Mouse (Mus musculus): ENCODE results near the gene Prss8. TPM values are rescaled to one million over a fixed set of nuclear protein-coding genes. Genes with fewer than 3 reads are reported as not detected.

The Prss8 gene
- 112 and 116 TPM in 2 replicates for polyA plus RNA-seq (2012; rRNA removed)

DNA sequence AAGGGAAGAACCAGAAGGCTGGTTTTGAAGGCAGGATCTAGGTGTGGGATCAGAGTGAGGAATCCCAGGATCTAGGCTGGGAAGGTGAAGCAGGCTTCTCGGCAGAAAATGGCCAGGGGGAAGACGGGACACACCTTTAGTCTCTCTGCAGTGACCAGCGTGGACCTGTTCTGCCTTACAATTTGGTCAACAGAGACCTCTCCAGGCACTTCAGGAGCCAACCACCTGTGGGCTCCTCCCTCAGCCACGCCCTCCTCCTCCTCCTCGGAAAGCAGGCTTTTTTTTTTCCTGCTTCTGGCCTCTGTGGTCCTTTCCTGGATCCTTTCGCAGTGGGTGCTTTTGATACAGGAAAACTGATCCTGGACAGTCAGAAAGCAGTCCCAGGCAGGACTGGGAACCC is at the start of gene Prss8:
TSS of gene Prss8 (minus strand) at position 182 of the 400 bp plus-strand sequence.

DNA sequence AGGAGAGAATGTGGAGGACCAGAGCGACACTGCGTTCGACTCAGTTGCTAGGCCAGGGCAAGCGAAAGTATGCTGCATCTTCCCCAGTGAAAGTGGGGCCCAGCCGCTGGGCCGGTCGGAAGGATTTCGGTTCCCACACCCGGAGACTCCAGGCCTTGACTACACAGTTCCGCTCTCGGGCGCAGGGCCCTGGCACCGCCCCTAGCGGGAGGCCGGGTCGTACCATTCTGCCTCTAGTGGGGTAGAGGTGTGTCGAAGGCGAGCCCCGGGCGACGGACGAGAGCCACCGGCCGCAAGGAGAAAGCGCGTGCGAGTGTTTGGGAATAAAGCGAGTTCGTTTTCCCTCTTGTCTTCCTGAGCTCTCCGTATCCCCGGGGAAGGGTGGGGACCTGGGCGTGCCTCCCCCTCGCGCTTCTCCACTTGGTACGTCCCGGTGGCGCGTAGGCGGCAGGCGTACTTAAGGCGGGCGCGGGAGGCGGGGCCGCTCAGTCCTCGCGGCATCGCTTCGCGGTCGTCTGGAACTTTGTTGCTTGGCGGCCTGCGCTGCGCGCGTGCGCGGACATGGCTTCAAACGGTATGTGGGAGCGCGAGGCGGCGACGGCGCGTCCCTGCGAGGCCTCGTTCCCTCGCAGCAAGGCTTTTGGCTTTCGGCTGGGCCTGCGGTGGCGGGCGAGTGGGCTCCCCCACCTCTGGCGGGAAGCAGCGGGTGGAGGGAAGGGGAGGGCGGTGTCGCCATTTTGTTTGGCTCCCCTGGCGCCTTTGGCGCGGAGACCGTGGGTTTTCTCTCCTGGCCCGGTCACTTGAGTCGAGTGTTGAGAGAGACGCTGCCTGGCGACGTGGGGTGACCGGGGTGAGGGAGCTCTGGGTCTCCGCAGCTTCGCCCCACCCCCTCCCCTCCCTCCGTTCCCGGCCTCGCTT is 37.4 kb upstream of the Prss8 start, which contains the start of gene Fus:
TSS of gene Fus (plus strand) at position 454 of the 918 bp plus-strand sequence.

DNA sequence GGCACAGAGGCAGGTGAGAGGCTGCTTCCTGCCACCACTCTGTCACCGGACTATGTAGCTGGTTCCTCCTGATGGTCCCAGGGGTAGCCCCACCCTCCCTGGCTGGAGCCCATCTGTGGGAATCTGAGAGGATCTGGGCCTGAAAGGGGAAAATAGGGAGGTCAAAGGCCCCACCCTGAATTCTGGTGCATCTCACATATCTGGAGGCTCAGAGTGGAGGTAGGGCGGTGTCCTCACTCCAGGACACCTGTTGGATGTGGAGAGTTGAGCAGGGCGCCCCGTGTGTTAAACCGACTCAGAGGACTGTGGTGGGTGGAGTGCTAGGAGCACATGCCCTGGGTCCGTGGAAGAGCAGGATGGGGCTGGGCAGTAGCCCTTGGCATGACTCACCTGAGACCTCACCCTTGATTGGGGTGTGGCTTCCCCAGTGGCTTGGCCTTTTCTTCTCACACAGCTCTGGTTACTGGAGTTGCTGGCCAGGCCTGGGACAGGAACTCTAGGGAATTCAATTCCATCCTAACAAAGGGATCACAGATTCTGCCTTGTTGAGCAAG is 16.6 kb upstream of the Prss8 start, which contains the start of gene Prss36:
TSS of gene Prss36 (minus strand) at position 256 of the 554 bp plus-strand sequence.

DNA sequence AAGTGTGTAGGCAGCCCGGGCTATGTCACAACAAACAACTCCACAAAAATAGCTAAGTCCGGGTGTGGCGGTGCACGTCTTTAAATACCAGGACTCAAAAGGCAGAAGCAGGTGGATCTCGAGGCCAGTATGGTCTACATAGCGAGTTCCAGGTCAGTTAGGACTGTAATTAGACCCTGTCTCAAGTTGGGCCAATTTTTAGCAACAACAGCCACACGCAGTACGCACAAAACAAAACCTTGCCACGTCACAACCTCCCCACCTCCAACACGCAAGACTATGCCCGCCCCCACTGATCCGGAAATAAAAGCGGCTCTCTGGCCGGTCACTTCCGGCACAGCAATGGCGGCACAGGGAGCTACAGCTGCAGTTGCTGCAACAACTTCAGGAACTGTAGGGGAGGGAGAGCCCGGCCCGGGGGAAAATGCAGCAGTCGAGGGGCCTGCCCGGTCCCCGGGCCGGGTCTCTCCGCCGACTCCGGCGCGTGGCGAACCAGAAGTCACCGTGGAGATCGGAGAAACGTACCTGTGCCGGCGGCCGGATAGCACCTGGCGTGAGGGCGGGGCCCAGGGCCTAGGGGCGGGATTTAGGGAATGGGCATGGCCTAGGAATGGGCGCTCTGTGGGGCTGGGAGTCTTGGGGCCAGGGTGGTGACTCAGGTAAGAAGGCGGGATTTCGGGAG is 17.6 kb downstream of the Prss8 start, which contains the start of gene Kat8:
TSS of gene Kat8 (plus strand) at position 327 of the 682 bp plus-strand sequence.

DNA sequence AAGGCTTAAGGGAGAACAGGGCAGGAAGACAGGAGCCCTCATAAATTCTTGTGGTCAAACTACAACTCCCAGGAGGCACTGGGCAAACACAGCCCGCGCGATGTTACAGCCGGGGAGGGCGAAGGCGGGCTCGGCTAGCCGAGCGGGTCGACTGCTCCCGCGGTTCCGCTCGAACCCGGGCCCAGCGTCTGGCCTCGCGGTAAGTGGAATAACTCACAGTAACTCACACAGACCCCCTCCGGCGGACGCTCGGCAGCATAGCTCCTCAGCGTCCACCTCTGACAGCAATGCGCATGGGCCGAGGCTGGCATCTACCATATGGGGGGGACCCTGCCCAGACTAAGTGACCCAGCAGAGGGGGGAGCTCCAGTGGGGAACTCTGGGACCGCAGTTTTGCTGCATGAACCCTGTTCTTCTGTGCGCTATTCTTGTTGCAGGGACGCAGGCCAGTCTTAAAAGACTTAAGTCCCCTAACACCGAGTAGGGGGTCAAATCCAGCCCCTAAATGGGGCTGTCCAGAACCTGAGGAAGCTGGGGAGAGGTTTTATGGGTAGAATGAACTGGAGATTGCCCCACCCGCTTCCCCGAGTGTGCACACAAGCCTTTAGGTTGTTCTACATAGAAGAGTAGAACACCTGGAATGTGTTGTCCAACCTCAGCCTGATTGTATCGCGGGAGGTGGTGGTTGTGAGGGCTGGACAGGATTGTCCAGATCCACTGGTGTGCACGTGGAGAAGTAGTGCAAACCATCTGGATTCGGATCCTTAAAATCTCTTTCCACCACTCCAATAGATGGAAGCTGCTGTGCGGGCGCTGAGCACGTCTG is 25.7 kb downstream of the Prss8 start, which contains the start of gene Bckdk:
TSS of gene Bckdk (plus strand) at position 112 of the 826 bp plus-strand sequence.

DNA sequence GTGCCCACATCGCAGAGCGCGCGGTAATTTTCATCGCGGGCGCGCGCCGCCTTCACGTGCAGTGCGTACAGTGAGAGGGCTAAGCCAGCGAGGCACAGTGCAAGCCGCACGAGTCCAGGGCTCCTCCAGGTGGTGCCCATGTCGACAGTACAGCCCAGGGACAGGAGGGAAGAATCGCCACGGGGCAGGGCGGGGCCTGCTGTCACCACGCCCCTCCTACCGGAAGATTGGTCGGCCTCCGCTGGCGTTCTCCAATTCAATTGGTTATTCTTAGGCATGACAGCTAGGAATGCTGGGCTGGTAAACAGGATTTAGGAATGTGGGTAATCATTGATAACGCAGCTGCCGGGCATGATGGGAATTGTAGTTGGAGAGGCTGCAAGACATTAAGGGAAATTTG is 34.5 kb downstream of the Prss8 start, which contains the start of the genes Gm21974 and Vkorc1:
TSS of gene Gm21974 (minus strand) at position 13 of the 400 bp plus-strand sequence.
TSS of gene Vkorc1 (minus strand) at position 176 of the 400 bp plus-strand sequence.

DNA sequence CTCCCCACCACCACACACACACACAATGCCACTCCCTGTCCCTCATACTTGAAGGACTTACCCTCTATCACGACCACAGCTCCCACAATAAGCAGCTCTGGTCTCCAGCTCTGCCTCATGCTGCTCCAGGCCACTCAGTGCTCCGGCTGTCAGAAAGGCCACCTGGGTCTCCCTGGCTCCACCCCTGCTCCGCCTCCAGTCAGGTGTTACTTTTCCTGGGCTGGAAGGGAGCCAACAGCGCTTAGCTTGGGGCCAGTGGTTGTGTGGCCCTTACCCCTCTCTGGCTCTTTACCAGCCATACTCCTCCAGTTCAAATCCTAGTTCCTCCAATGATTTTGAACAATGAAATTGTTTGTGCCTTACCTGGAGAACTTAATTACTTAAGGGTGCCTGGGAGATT is 39.1 kb downstream of the Prss8 start, which contains the start of gene Prss53:
TSS of gene Prss53 (minus strand) at position 173 of the 400 bp plus-strand sequence.

DNA sequence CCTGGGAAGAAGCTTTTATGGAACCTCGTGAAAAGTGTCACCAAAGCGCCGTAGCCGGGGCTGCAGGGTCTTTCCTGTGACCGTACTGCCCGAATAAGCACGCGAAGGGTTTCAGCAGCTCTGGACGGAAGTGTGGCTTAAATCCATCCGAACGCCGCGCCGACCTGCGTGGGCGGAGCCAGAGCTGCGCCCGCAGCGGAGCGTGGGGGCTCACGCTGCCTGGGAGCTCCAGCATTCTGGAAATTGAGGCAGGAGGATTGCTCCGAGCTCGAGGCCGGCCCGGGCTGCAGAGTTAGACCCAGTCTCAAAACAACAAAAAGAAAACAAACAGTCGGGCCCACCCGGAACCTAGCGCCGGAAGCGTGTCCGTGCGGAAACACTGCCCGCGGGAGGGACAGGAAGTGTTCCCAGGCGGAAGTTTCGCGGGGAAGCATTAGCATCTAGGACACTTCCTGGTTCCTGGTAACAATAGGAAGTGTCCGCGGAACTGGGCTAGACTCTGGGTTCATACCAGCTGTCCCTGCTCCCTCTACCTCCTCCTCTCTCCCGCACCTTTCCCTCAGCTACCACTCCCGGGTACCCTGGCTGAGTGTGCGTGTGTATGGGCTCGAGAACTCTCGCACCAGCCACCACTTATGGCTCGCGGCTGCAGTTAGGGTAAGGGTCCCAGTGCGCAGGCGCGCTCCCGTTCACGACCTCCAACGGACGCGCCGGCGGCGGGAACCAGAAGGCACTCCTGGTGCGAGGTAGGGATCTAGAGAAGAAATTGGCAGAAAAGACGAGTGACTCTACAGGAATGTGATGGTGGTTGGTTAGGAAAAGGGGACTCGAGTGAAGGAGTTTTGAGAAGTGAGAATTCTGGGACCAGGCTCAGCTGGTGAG is 53.2 kb downstream of the Prss8 start, which contains the start of gene Zfp668:
TSS of gene Zfp668 (minus strand) at position 362 of the 882 bp plus-strand sequence.

DNA sequence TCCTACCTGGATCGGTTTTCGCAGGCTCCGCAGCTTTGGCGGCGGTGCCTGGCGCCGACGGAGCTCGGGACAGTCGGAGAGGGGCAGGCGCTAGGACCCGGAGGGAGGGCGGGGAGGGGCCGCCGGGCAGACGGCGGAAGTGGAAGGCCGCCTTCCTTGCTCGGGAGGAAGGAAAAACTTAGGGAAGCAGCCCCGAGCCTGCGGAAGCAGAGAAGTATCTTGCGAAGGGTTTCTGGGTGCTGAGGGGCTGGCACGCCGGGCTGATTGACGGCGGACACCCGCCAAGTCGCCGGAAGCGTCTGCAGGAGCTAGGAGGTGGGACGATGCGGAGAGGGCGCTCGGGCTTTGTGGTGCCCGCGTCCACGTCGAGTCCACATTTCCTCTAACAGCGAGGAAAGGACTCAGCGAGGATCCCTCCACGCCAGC is 53.9 kb downstream of the Prss8 start, which contains the start of gene Zfp646:
TSS of gene Zfp646 (plus strand) at position 181 of the 426 bp plus-strand sequence.

Other genes with a start within 250 kb of the Prss8 start
- 20.6 and 22.6 TPM in 2 replicates for gene Bcl7c, start 221.2 kb downstream of the Prss8 start, polyA plus RNA-seq (2012; rRNA removed)
- 20.2 and 35.6 TPM in 2 replicates for gene Ctf1, start 217.4 kb downstream of the Prss8 start, polyA plus RNA-seq (2012; rRNA removed)
- gene Ctf2, start 197.9 kb downstream of the Prss8 start, polyA plus RNA-seq (2012; rRNA removed): not detected in 2 replicates
- gene Fbxl19, start 185.6 kb downstream of the Prss8 start, polyA plus RNA-seq (2012; rRNA removed): 22.9 and 30.3 TPM in 2 replicates
- gene Orai3, start 160.3 kb downstream of the Prss8 start, polyA plus RNA-seq (2012; rRNA removed): 20.9 and 23.7 TPM in 2 replicates
- gene Setd1a, start 153.4 kb downstream of the Prss8 start, polyA plus RNA-seq (2012; rRNA removed): 4.1 and 4.5 TPM in 2 replicates
- not detected in 2 replicates for gene Gm49388, start 144.5 kb downstream of the Prss8 start, polyA plus RNA-seq (2012; rRNA removed)
- gene Hsd3b7, start 129.5 kb downstream of the Prss8 start, polyA plus RNA-seq (2012; rRNA removed): 21.9 and 24.6 TPM in 2 replicates
- 26.6 and 29.8 TPM in 2 replicates for gene Stx4a, start 105.8 kb downstream of the Prss8 start, polyA plus RNA-seq (2012; rRNA removed)
- gene Stx1b, start 105.6 kb downstream of the Prss8 start, polyA plus RNA-seq (2012; rRNA removed): 2.1 and 2.7 TPM in 2 replicates
- gene Zfp646, start 53.9 kb downstream of the Prss8 start, polyA plus RNA-seq (2012; rRNA removed): 5.6 and 6.4 TPM in 2 replicates
- 3.4 TPM in 2 replicates for gene Zfp668, start 53.3 kb downstream of the Prss8 start, polyA plus RNA-seq (2012; rRNA removed)
- 2.9 and 3.2 TPM in 2 replicates for gene Prss53, start 39.1 kb downstream of the Prss8 start, polyA plus RNA-seq (2012; rRNA removed)
- not detected in 2 replicates for gene Gm21974, start 34.6 kb downstream of the Prss8 start, polyA plus RNA-seq (2012; rRNA removed)
- 72.4 and 102 TPM in 2 replicates for gene Vkorc1, start 34.5 kb downstream of the Prss8 start, polyA plus RNA-seq (2012; rRNA removed)
- 75.1 and 76.5 TPM in 2 replicates for gene Bckdk, start 26.0 kb downstream of the Prss8 start, polyA plus RNA-seq (2012; rRNA removed)
- gene Kat8, start 17.6 kb downstream of the Prss8 start, polyA plus RNA-seq (2012; rRNA removed): 4.1 and 4.7 TPM in 2 replicates
- 10.6 and 11.3 TPM in 2 replicates for gene Prss36, start 16.6 kb upstream of the Prss8 start, polyA plus RNA-seq (2012; rRNA removed)
- gene Fus, start 37.4 kb upstream of the Prss8 start, polyA plus RNA-seq (2012; rRNA removed): 67.4 and 92.5 TPM in 2 replicates
- 87.6 and 101 TPM in 2 replicates for gene Pycard, start 63.8 kb upstream of the Prss8 start, polyA plus RNA-seq (2012; rRNA removed)
- gene Trim72, start 73.8 kb upstream of the Prss8 start, polyA plus RNA-seq (2012; rRNA removed): 4.5 and 4.9 TPM in 2 replicates
- 1.7 and 3.5 TPM in 2 replicates for gene Itgam, start 132.5 kb upstream of the Prss8 start, polyA plus RNA-seq (2012; rRNA removed)
- not detected in 2 replicates for gene Gm49368, start 132.6 kb upstream of the Prss8 start, polyA plus RNA-seq (2012; rRNA removed)
- gene Itgax, start 199.4 kb upstream of the Prss8 start, polyA plus RNA-seq (2012; rRNA removed): 0.73 and 1.2 TPM in 2 replicates
- 0.14 TPM in 1 of 2 replicates, not detected in the other for gene Itgad, start 224.3 kb upstream of the Prss8 start, polyA plus RNA-seq (2012; rRNA removed)

All from stomach, adult 2 months (tissue).